Comparison of ENCODE assay signal across 21 mouse cellular contexts in the genomic region with DNA sequence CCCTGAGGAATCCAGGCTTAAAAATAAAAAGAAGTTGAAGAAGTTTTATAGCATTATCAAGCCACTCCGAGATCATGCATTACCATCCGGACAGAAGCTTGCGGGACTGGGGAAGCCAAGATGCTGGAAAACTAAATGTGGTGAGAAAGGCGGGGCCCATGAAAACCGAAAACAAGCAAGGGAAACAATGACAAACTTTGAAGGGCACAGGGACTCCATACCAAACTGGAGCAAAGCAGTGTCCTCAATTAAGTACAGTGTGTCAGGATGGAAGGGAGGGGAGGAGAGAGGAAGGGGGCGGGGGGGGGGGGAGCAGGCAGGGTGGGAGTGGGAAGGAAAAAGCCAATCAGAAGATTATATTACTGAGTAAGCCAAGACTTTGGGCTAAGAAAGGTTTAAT.
"Had no signal": no experiment of that assay in that cellular context is flagged by ENCODE, and none has a peak within 500 bp of the region (broad histone marks: within the 10 kb centered on the region; RNA-seq: fewer than 3 reads in every experiment).

No protein-coding gene starts in this region.

- ATAC-seq: hindbrain, postnatal 0 days; intestine, embryonic 16.5 days had no signal

- DNase-seq: gastrocnemius, postnatal 14 days; gastrocnemius, postnatal 36 days; heart, adult 11 months; heart, postnatal 10 days; kidney, adult 11 months; kidney, adult 2 months; kidney, postnatal 14 days; kidney, postnatal 36 days; layer of hippocampus, adult 9-11 months; liver; liver, embryonic 13.5 days had no signal

- H3K9ac ChIP-seq: heart, embryonic 12.5 days; hindbrain, embryonic 13.5 days; hindbrain, embryonic 15.5 days; limb, embryonic 12.5 days; liver, embryonic 13.5 days; liver, embryonic 15.5 days had no signal

- H3K4me1 ChIP-seq: liver, embryonic 13.5 days; liver, embryonic 15.5 days had no signal

- H3K36me3 ChIP-seq: heart, embryonic 12.5 days; hindbrain, embryonic 13.5 days; hindbrain, embryonic 15.5 days; limb, embryonic 10.5 days; limb, embryonic 12.5 days; liver, embryonic 13.5 days; liver, embryonic 15.5 days had no signal

- H3K27me3 ChIP-seq: heart, embryonic 12.5 days; hindbrain, embryonic 13.5 days; hindbrain, embryonic 15.5 days; limb, embryonic 12.5 days; liver, embryonic 13.5 days; liver, embryonic 15.5 days had no signal

- H3K4me3 ChIP-seq: heart, embryonic 12.5 days; hindbrain, embryonic 13.5 days; hindbrain, embryonic 15.5 days; left cerebral cortex, adult 2 months; limb, embryonic 10.5 days; limb, embryonic 12.5 days; liver, embryonic 13.5 days; liver, embryonic 15.5 days had no signal

- H3K4me2 ChIP-seq: heart, embryonic 12.5 days; hindbrain, embryonic 13.5 days; hindbrain, embryonic 15.5 days; limb, embryonic 12.5 days; liver, embryonic 11.5 days; liver, embryonic 13.5 days; liver, embryonic 15.5 days had no signal

- H3K27ac ChIP-seq: hindbrain, embryonic 13.5 days; hindbrain, embryonic 15.5 days; hindbrain, postnatal 0 days; left cerebral cortex, adult 2 months; limb, embryonic 12.5 days; liver, embryonic 13.5 days; liver, embryonic 15.5 days had no signal

- H3K9me3 ChIP-seq: heart, embryonic 12.5 days; hindbrain, embryonic 13.5 days; hindbrain, embryonic 15.5 days; limb, embryonic 10.5 days; limb, embryonic 12.5 days; liver, embryonic 13.5 days; liver, embryonic 15.5 days had no signal
